Mouse (Mus musculus): ENCODE measurements at regions not wholly inside any gene's neighbourhood (a gene's known extent, or its start where the extent isn't known, plus 50 kb on each side); places are given as distances from the start of the nearest gene placed in this dataset.

- TF ChIP-seq GATA1 (IDR thresholded peaks at IDR 0.05; ENCODE audit: borderline replicate concordance, low read length): no peak
- TF ChIP-seq FLI1 (IDR thresholded peaks at IDR 0.05; ENCODE audit: low read length): no peak
- no peaks in the 10 kb centered on the region for H3K27me3 ChIP-seq (replicated peaks)
- H3K36me3 ChIP-seq (replicated peaks; ENCODE audit: low read length): no peaks in the 10 kb centered on the region
- no peak overlapping the region for H3K4me3 ChIP-seq (replicated peaks)
- peaks cover 7% of the 10 kb centered on the region for H3K4me1 ChIP-seq
- peaks cover 3% of the 10 kb centered on the region for H3K9me3 ChIP-seq
Measured at GRCm38 (mm10) chr15:5459083-5459482, 215.1 kb upstream of the Ptger4 start.

GRCm38 (mm10) chr15:5459580-5459979, 215.6 kb upstream of the Ptger4 start:
- TF ChIP-seq GATA1 (IDR thresholded peaks at IDR 0.05; ENCODE audit: borderline replicate concordance, low read length): no peak
- TF ChIP-seq FLI1 (IDR thresholded peaks at IDR 0.05; ENCODE audit: low read length): no peak

DNA sequence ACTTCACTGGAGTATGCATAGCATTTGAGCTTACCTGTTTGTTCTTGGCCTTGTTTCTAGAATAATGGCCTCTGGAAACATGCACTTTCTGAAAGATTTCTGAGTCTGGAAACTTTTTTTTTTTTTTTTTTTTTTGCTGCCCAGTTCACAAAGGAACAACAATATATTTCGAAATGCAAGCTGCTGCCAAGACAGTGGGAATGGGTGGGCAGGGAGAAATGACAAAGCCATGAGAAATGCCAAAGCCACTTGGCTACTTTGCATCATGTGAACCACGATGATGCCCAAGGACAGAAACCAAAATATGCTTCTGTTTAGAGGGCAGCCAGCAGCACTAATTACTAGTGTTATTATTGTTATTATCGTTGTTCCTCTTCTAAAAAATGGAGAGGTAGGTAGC, 218.7 kb upstream of the Ptger4 start:
- no peaks in the 10 kb centered on the region for H3K9me3 ChIP-seq
- H3K4me3 ChIP-seq (replicated peaks): no peak overlapping the region
- TF ChIP-seq FLI1 (IDR thresholded peaks at IDR 0.05; ENCODE audit: low read length) (no peak), GATA1 (IDR thresholded peaks at IDR 0.05; ENCODE audit: borderline replicate concordance, low read length) (no peak)

More at GRCm38 (mm10) chr15:5459580-5459979, 215.6 kb upstream of the Ptger4 start:
- Histone ChIP-seq H3K27me3 (replicated peaks) (no peaks in the 10 kb centered on the region), H3K36me3 (replicated peaks; ENCODE audit: low read length) (no peaks in the 10 kb centered on the region), H3K4me3 (replicated peaks) (no peak overlapping the region), H3K4me1 (peaks cover 7% of the 10 kb centered on the region), H3K9me3 (peaks cover 3% of the 10 kb centered on the region)

DNA sequence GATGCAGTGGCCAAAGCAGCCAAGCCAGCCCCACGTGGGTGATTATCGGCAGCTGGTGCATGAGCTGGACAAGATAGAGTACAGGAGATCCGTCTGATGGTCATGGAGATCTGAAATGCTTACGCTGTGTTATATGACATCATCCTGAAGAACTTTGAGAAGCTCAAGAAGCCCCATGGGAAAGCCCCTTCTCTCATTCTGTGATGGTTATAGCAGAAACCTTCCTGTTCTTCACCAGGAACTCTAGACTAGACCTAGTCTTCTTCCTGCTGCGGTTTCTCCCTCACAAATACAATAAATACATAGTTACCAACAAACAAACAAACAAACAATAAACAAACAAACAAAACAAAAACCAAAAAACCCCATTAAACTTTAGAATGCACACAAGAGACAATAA, 220.7 kb upstream of the Ptger4 start:
- TF ChIP-seq FLI1 (IDR thresholded peaks at IDR 0.05; ENCODE audit: low read length) (no peak), GATA1 (IDR thresholded peaks at IDR 0.05; ENCODE audit: borderline replicate concordance, low read length) (no peak)
- H3K4me1 ChIP-seq: 0 out of 2 replicates have a peak, but pooled peaks cover 3% of the 10 kb centered on the region
- no peaks in the 10 kb centered on the region for H3K9me3 ChIP-seq
- no peak overlapping the region for H3K4me3 ChIP-seq (replicated peaks)
- no peaks in the 10 kb centered on the region for H3K36me3 ChIP-seq (replicated peaks; ENCODE audit: low read length)
- H3K27me3 ChIP-seq (replicated peaks): no peaks in the 10 kb centered on the region

More for the DNA sequence above, 218.7 kb upstream of the Ptger4 start:
- Histone ChIP-seq H3K36me3 (replicated peaks; ENCODE audit: low read length) (no peaks in the 10 kb centered on the region), H3K27me3 (replicated peaks) (no peaks in the 10 kb centered on the region), H3K4me1 (peaks cover 8% of the 10 kb centered on the region)

DNA sequence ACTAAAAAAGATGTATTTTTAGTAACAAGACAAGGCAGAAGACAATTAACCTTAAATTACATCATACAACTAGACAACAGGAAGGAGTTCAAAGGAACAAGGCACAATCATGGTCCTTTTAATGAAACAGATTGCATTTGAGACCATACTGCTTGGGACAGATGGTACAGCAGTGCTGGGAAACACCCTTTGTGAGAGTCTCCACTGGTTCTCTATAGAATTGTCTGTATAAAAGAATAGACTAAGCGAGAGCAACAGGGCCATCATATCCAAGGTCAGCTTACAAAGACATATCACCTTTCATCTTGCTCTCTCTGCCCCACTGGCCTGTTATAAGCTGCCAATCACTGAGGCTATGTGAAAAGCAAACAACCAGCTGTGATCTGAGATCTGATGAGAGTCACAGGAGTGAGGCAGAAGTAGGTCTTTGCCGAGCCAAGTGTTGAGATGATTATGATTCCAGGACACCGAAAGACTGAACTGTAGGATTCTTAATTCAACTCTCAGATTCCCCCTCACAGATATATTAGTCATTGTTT, 224.6 kb upstream of the Ptger4 start:
- Histone ChIP-seq H3K9me3 (no peaks in the 10 kb centered on the region), H3K4me1 (0 out of 2 replicates have a peak, but pooled peaks cover 3% of the 10 kb centered on the region), H3K36me3 (replicated peaks; ENCODE audit: low read length) (no peaks in the 10 kb centered on the region), H3K4me3 (replicated peaks) (no peak overlapping the region), H3K27me3 (replicated peaks) (no peaks in the 10 kb centered on the region)
- TF ChIP-seq GATA1 (IDR thresholded peaks at IDR 0.05; ENCODE audit: borderline replicate concordance, low read length): no peak
- no peak for TF ChIP-seq FLI1 (IDR thresholded peaks at IDR 0.05; ENCODE audit: low read length)

- Histone ChIP-seq H3K9me3 (no peaks in the 10 kb centered on the region), H3K27me3 (replicated peaks) (no peaks in the 10 kb centered on the region), H3K36me3 (replicated peaks; ENCODE audit: low read length) (no peaks in the 10 kb centered on the region), H3K4me3 (replicated peaks) (peak overlapping the region; percentile 65), H3K4me1 (peaks cover 12% of the 10 kb centered on the region)
- TF ChIP-seq GATA1 (IDR thresholded peaks at IDR 0.05; ENCODE audit: borderline replicate concordance, low read length) (no peak), FLI1 (IDR thresholded peaks at IDR 0.05; ENCODE audit: low read length) (no peak)
Measured at GRCm38 (mm10) chr15:5475389-5475995, 231.5 kb upstream of the Ptger4 start.

DNA sequence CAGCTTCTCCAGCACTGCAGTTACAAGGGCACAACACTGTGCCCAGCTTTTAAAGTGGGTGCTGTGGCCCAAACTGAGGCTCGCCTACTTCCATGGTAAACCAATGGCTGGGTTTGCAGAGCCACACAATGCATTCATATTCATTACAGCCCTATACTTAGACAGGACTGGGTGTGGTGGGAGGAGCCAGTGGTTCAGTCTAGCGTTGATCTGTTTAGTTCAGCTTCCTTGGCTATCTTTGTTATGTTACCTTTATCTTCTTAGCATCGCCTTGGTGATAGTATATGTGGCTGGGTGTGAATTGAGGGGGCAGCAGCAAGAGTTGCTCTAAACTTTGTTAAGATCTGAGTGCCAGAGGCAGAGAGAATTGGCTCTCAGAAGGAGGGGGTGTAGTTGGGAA, 249.3 kb upstream of the Ptger4 start:
- TF ChIP-seq GATA1 (IDR thresholded peaks at IDR 0.05; ENCODE audit: borderline replicate concordance, low read length) (no peak), FLI1 (IDR thresholded peaks at IDR 0.05; ENCODE audit: low read length) (no peak)
- peaks cover 3% of the 10 kb centered on the region; the same call in 1 of the 2 replicates for H3K4me1 ChIP-seq
- no peaks in the 10 kb centered on the region for H3K27me3 ChIP-seq (replicated peaks)
- H3K4me3 ChIP-seq (replicated peaks): no peak overlapping the region
- no peaks in the 10 kb centered on the region for H3K9me3 ChIP-seq
- no peaks in the 10 kb centered on the region for H3K36me3 ChIP-seq (replicated peaks; ENCODE audit: low read length)

GRCm38 (mm10) chr15:5495187-5495849, 251.3 kb upstream of the Ptger4 start:
- TF ChIP-seq GATA1 (IDR thresholded peaks at IDR 0.05; ENCODE audit: borderline replicate concordance, low read length) (no peak), FLI1 (IDR thresholded peaks at IDR 0.05; ENCODE audit: low read length) (no peak)
- H3K36me3 ChIP-seq (replicated peaks; ENCODE audit: low read length): no peaks in the 10 kb centered on the region
- peaks cover 3% of the 10 kb centered on the region; the same call in 1 of the 2 replicates for H3K4me1 ChIP-seq
- no peaks in the 10 kb centered on the region for H3K27me3 ChIP-seq (replicated peaks)
- no peaks in the 10 kb centered on the region for H3K9me3 ChIP-seq
- no peak overlapping the region for H3K4me3 ChIP-seq (replicated peaks)

DNA sequence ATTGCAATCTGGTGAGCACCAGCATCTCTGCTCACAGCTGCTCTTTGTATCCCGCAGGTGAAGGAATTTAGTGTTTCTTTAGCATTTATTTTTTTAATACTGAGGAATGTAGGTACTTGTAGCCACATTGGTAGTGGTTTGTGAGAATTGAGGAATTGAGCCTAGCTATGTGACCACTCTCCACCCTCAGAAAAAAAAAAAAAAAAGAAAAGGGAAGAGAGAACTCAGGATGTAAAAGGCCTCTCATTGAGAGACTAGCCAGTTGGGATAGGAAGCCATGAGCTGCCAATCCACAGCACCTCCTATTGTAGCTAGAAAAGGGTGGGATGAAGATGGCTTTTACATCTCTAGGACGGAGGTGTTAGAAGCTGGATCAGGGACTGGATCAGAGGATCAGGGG, 252.0 kb upstream of the Ptger4 start:
- TF ChIP-seq GATA1 (IDR thresholded peaks at IDR 0.05; ENCODE audit: borderline replicate concordance, low read length) (no peak), FLI1 (IDR thresholded peaks at IDR 0.05; ENCODE audit: low read length) (no peak)
- H3K4me1 ChIP-seq: peaks cover 3% of the 10 kb centered on the region; the same call in 1 of the 2 replicates
- H3K4me3 ChIP-seq (replicated peaks): no peak overlapping the region
- no peaks in the 10 kb centered on the region for H3K27me3 ChIP-seq (replicated peaks)
- H3K9me3 ChIP-seq: no peaks in the 10 kb centered on the region
- H3K36me3 ChIP-seq (replicated peaks; ENCODE audit: low read length): no peaks in the 10 kb centered on the region

GRCm38 (mm10) chr15:5504502-5504901, 260.5 kb upstream of the Ptger4 start:
- no peaks in the 10 kb centered on the region for H3K9me3 ChIP-seq
- peaks cover 9% of the 10 kb centered on the region for H3K4me1 ChIP-seq
- H3K36me3 ChIP-seq (replicated peaks; ENCODE audit: low read length): no peaks in the 10 kb centered on the region
- H3K4me3 ChIP-seq (replicated peaks): no peak overlapping the region
- no peak for TF ChIP-seq GATA1 (IDR thresholded peaks at IDR 0.05; ENCODE audit: borderline replicate concordance, low read length)
- TF ChIP-seq FLI1 (IDR thresholded peaks at IDR 0.05; ENCODE audit: low read length): no peak
- H3K27me3 ChIP-seq (replicated peaks): no peaks in the 10 kb centered on the region

Data from megakaryocyte, embryonic 14.5 days (primary cell).